Mouse (Mus musculus) heart, postnatal 36 days (tissue): ENCODE data around the gene Cpd. TPM values are rescaled to one million over a fixed set of nuclear protein-coding genes. Genes with fewer than 3 reads are reported as not detected.

Experiments used
- total RNA-seq, 2 experiments: library from RNA; stranded (reverse); gene quantifications; 2 replicates each; pipeline ENCODE4 v1.2.3; 2021

Gene Cpd
- total RNA-seq, 2 experiments from 2014 or later: 43.3 to 44.9 TPM

Other genes starting within 250 kb of the Cpd start
- gene Abr, start 224.7 kb downstream of the Cpd start, total RNA-seq: 10 to 100 TPM; 25.8 TPM
- not detected for gene Bhlha9, start 174.5 kb downstream of the Cpd start, total RNA-seq
- 1 to 10 TPM; 4.6 TPM for gene Trarg1, start 167.2 kb downstream of the Cpd start, total RNA-seq
- 10 to 100 TPM; 26.2 to 30.6 TPM for gene Gosr1, start 83.4 kb downstream of the Cpd start, total RNA-seq
- gene Tmigd1, start 55.1 kb upstream of the Cpd start, total RNA-seq: under 1 TPM; 0.22 to 0.27 TPM
- gene Blmh, start 77.8 kb upstream of the Cpd start, total RNA-seq: 10 to 100 TPM; 34.1 to 40.7 TPM
- under 1 TPM; 0.51 to 0.58 TPM for gene Slc6a4, start 151.6 kb upstream of the Cpd start, total RNA-seq
- 1 to 10 TPM; 7.0 to 9.0 TPM for gene Nsrp1, start 231.4 kb upstream of the Cpd start, total RNA-seq